In genomic region chr15:77122824-77123223, GRCm38 (mm10) we compare ENCODE assay signal across 22 mouse cellular contexts.
"Had no signal": no experiment of that assay in that cellular context is flagged by ENCODE, and none has a peak within 500 bp of the region (broad histone marks: within the 10 kb centered on the region; RNA-seq: fewer than 3 reads in every experiment).

No protein-coding gene starts in this region.

- H3K27ac ChIP-seq: heart, adult 2 months; hindbrain, embryonic 14.5 days; kidney, embryonic 15.5 days; kidney, postnatal 0 days; limb, embryonic 13.5 days; limb, embryonic 15.5 days had no signal

- H3K9me3 ChIP-seq: kidney, embryonic 15.5 days; limb, embryonic 13.5 days; limb, embryonic 15.5 days had no signal

- H3K4me3 ChIP-seq: heart, adult 2 months; kidney, embryonic 15.5 days; limb, embryonic 13.5 days; limb, embryonic 15.5 days had no signal

- H3K27me3 ChIP-seq: kidney, embryonic 15.5 days; limb, embryonic 13.5 days; limb, embryonic 15.5 days had no signal

- DNase-seq: forebrain, postnatal 0 days; gastrocnemius, postnatal 14 days; gastrocnemius, postnatal 36 days; heart, adult 11 months; heart, adult 2 months; heart, postnatal 10 days; kidney, adult 11 months; kidney, adult 2 months; kidney, adult 9 months; kidney, postnatal 14 days; kidney, postnatal 36 days; layer of hippocampus, adult 9-11 months; layer of hippocampus, postnatal 36 days; left cerebral cortex, postnatal 4 days had no signal

- H3K4me1 ChIP-seq: limb, embryonic 13.5 days; limb, embryonic 15.5 days had no signal

- ATAC-seq: forebrain, postnatal 0 days; hindbrain, embryonic 16.5 days; intestine, embryonic 16.5 days had no signal

- H3K4me2 ChIP-seq: heart, embryonic 11.5 days; hindbrain, embryonic 14.5 days; kidney, embryonic 15.5 days; limb, embryonic 13.5 days; limb, embryonic 15.5 days had no signal

- H3K9ac ChIP-seq: forebrain, postnatal 0 days; hindbrain, embryonic 14.5 days; kidney, embryonic 15.5 days; limb, embryonic 13.5 days; limb, embryonic 15.5 days had no signal
